Mouse (Mus musculus) G1E (cell line): ENCODE measurements around the gene Ndufa11. TPM values are rescaled to one million over a fixed set of nuclear protein-coding genes. Genes with fewer than 3 reads are reported as not detected.
A peak's percentile ranks its signal among the peaks of the same experiment; 100 is the strongest.

Source experiments
- ATAC-seq: 2 replicates; pipeline ENCODE4 v1.8.0; 2016; ENCODE audit warnings: mild to moderate bottlenecking; ENCODE audit not compliant: insufficient number of reproducible peaks, poor library complexity, low FRiP score, severe bottlenecking; ENCODE audit errors: extremely low read depth
- DNase-seq: peaks from one replicate; pipeline ENCODE4 v3.0.0; 2012; ENCODE audit warnings: low spot score
- H3K27me3 ChIP-seq: 2 replicates; pipeline ENCODE4 v1.6.1; 2012; ENCODE audit warnings: mild to moderate bottlenecking, low read length, inconsistent platforms; ENCODE audit not compliant: insufficient read depth
- H3K36me3 ChIP-seq: replicated peaks from 2 replicates; pipeline ENCODE3; 2012; ENCODE audit warnings: mild to moderate bottlenecking, inconsistent platforms
- H3K4me1 ChIP-seq: 2 replicates; pipeline ENCODE4 v1.6.1; 2012; ENCODE audit warnings: low read depth, low read length, inconsistent platforms, mixed read lengths; ENCODE audit not compliant: insufficient read depth
- H3K4me3 ChIP-seq: 2 replicates; pipeline ENCODE4 v1.5.1; 2012; ENCODE audit warnings: low read depth, mild to moderate bottlenecking, inconsistent platforms, low read length, moderate library complexity, mixed read lengths
- H3K9me3 ChIP-seq: replicated peaks from 2 replicates; pipeline ENCODE4 v1.6.1; 2012; ENCODE audit warnings: inconsistent platforms
- CTCF ChIP-seq: IDR thresholded peaks from 2 replicates; pipeline ENCODE4 v1.5.1; 2012; ENCODE audit warnings: low read depth, low read length, inconsistent platforms, mixed read lengths
- GATA1 ChIP-seq: IDR thresholded peaks from 2 replicates; pipeline ENCODE4 v1.6.1; 2012; ENCODE audit warnings: borderline replicate concordance, low read length, inconsistent platforms, mixed read lengths
- GATA2 ChIP-seq: IDR thresholded peaks from 2 replicates; pipeline ENCODE4 v1.6.1; 2012; ENCODE audit warnings: low read depth, low read length, inconsistent platforms, borderline replicate concordance
- POLR2AphosphoS5 ChIP-seq: IDR thresholded peaks from 2 replicates; pipeline ENCODE4 v1.6.1; 2012; ENCODE audit warnings: low read depth, low read length, inconsistent platforms; ENCODE audit not compliant: insufficient replicate concordance
- TAL1 ChIP-seq: conservative IDR thresholded peaks from 2 replicates; pipeline ENCODE4 v1.6.1; 2012; ENCODE audit warnings: low read depth, low read length, inconsistent platforms, mixed read lengths
- polyA plus RNA-seq: library from polyadenylated mRNA; stranded (reverse); fragments of >175 nt; gene quantifications from 2 replicates; pipeline ENCODE4 v1.2.3, GENCODE M21; 2012
- total RNA-seq, 2 experiments: library from RNA; stranded (forward) in 1 of 2; stranded (reverse) in 1 of 2; fragments of 200-1000 nt in 1 of 2; fragments of >200 nt in 1 of 2; fragmentation: Nextera tagmentation in 1 of 2; gene quantifications; 2 replicates each; pipeline ENCODE4 v1.2.3; 2014 to 2017

Ndufa11 gene
- total and polyA plus RNA-seq, 3 experiments, result 74.9 to 319 (median 186) TPM

GRCm38 (mm10) chr17:56761991-56762410, 44.4 kb downstream of the Ndufa11 start:
- peak; percentile 99 for DNase-seq
- peak overlapping the region; percentile 70 for H3K4me3 ChIP-seq
- peaks cover 26% of the 10 kb centered on the region for H3K9me3 ChIP-seq
- ATAC-seq, result peak; percentile 77
- peaks cover 62% of the 10 kb centered on the region for H3K4me1 ChIP-seq
- peaks cover 19% of the 10 kb centered on the region for H3K27me3 ChIP-seq
- TF ChIP-seq GATA2 (peak; percentile 70; the same call in 1 of the 2 replicates), TAL1 (peak; percentile 94), GATA1 (no peak)
- peaks cover 14% of the 10 kb centered on the region for H3K36me3 ChIP-seq

GRCm38 (mm10) chr17:56762769-56763731, 45.5 kb downstream of the Ndufa11 start:
- TF ChIP-seq CTCF (peak; percentile 100), GATA1 (no peak), TAL1 (no peak), GATA2 (no peak), POLR2AphosphoS5 (no peak)
- H3K4me3 ChIP-seq, result peak overlapping the region; percentile 70; the same call in 1 of the 2 replicates
- H3K27me3 ChIP-seq, result peaks cover 18% of the 10 kb centered on the region
- H3K9me3 ChIP-seq, result peaks cover 16% of the 10 kb centered on the region
- H3K4me1 ChIP-seq, result peaks cover 71% of the 10 kb centered on the region
- peaks cover 25% of the 10 kb centered on the region for H3K36me3 ChIP-seq
- DNase-seq (peak; percentile 69), ATAC-seq (peak; percentile 4; the same call in 1 of the 2 replicates)

- Histone ChIP-seq H3K27me3 (peaks cover 18% of the 10 kb centered on the region), H3K4me1 (peaks cover 72% of the 10 kb centered on the region), H3K9me3 (peaks cover 8% of the 10 kb centered on the region), H3K36me3 (peaks cover 32% of the 10 kb centered on the region), H3K4me3 (peak overlapping the region; percentile 94; the same call in 1 of the 2 replicates)
- TF ChIP-seq POLR2AphosphoS5 (no peak), TAL1 (no peak), CTCF (no peak), GATA1 (no peak), GATA2 (no peak)
- ATAC-seq (no peak), DNase-seq (no peak)
Measured at GRCm38 (mm10) chr17:56763741-56764250, 46.2 kb downstream of the Ndufa11 start.

DNA sequence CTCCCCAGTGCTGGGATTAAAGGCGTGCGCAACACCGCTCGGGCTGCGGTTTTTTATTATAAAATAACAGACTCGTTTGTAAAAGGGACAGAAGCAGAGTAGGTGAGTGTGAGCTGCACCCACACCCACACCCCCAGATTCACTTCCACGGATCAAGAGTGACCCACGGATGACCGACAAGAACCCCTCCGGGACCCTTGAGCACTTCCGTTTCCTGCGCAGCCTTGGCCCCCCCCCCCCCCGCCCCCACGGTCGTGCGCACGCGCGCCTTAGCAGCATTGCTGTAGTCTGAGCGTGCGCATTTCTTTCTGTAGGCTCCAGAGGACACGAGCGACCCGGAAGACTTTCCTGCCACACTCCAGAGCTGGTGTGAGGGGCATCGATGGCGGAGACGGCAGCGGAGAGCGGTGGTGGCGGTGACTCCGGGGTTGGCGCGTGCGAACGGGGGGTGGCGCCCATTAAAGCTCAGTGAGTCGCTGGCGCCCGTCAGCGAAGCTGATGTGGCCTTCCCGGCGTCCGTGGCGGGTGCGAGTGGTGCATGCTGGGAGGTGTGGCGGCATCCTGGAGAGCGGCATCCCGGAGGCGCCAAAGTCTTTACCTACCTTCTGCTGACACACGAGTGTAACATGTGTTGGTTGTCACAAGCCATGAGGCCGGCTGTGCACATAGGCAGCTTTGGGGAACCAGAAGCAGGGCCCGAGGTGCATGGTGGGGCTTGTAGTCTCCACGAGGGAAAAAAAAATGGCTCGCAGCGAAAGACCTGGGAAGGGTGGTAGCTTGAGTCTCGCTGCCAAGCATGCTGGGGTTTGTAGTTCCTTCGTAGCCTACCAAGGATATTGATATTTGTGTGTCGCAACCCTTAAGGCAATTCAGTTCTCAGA, 47.1 kb downstream of the Ndufa11 start, which contains the start of gene Dus3l:
TSS of gene Dus3l (plus strand) at position 284 of the 881 bp plus-strand sequence.
- H3K9me3 ChIP-seq, result no peaks in the 10 kb centered on the region
- no peak for TF ChIP-seq TAL1
- TF ChIP-seq POLR2AphosphoS5, result no peak
- TF ChIP-seq GATA1, result no peak
- no peak for TF ChIP-seq CTCF
- no peak for TF ChIP-seq GATA2
- peaks cover 9% of the 10 kb centered on the region for H3K27me3 ChIP-seq
- peaks cover 68% of the 10 kb centered on the region for H3K4me1 ChIP-seq
- H3K4me3 ChIP-seq, result peak within 1 kb of the TSS; percentile 94
- ATAC-seq, result peak; percentile 67
- peaks cover 41% of the 10 kb centered on the region for H3K36me3 ChIP-seq
- peak; percentile 95 for DNase-seq

GRCm38 (mm10) chr17:56765431-56765830, 47.9 kb downstream of the Ndufa11 start:
- H3K36me3 ChIP-seq, result peaks cover 49% of the 10 kb centered on the region
- no peaks in the 10 kb centered on the region for H3K9me3 ChIP-seq
- TF ChIP-seq GATA1 (no peak), TAL1 (no peak), CTCF (no peak)
- peak overlapping the region; percentile 94 for H3K4me3 ChIP-seq
- H3K27me3 ChIP-seq, result peaks cover 4% of the 10 kb centered on the region
- H3K4me1 ChIP-seq, result peaks cover 64% of the 10 kb centered on the region
- ATAC-seq, result no peak
- no peak for DNase-seq
